Comparison of ENCODE assay signal across 8 mouse cellular contexts in the genomic region with DNA sequence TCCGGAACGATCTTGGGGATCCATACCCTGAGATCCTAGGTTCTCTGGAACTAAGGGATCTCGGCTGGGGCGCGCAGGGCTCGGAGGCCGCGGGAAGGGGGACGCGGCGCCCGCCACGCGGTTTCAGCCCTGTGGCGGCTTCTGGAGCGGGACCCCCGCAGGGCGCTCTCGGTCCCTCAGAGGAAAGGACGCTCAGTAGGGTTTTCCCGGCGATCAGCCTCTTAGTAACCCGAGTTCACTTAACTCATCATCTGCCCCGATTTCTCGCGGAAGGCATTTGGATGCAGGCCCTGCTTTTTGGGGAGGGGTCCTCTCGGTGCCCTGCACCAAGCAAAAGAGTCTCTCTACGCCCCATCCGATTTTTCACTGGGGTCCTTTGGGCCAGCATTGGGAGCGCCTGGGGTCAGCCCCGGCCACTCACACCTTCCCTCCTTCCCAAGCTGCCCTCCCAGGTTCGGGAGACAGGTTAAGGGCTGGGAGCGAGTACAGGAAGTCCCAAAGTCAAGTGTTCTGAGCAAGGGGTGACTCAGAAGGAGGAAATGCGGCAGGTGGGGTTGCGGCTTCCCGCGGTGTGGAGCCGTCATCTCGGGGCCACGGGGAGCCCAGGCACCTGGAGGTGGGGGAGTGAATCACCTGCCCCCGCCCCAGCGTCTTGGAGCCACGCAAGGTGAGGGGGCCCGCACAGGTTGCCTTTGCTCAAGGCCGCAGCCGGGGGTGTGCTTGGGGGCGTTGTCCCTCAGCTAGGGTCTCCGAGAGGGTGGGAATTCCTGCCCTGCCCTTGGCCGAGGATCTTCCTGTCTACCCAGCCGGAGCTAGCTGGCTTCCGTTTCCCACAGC. TPM values are rescaled to one million over a fixed set of nuclear protein-coding genes. Genes with fewer than 3 reads are reported as not detected.
DNase-seq lines count a peak whose midpoint lies in the region; ATAC-seq lines count a peak whose summit lies in the region.

No protein-coding gene starts in this region.

- peaks cover 93% of the 10 kb centered on the region for H3K27me3 ChIP-seq in megakaryocyte, embryonic 14.5 days (replicated peaks)
- peaks cover 23% of the 10 kb centered on the region for H3K27me3 ChIP-seq in embryonic facial prominence, embryonic 15.5 days
- H3K27me3 ChIP-seq in midbrain, embryonic 13.5 days = peaks cover 60% of the 10 kb centered on the region

- H3K4me1 ChIP-seq in megakaryocyte, embryonic 14.5 days = peaks cover 43% of the 10 kb centered on the region
- H3K4me1 ChIP-seq in embryonic facial prominence, embryonic 15.5 days = peaks cover 56% of the 10 kb centered on the region
- H3K4me1 ChIP-seq in midbrain, embryonic 13.5 days (replicated peaks) = peaks cover 48% of the 10 kb centered on the region

- peak; percentile 56 for DNase-seq in kidney, postnatal 10 days
- DNase-seq in retina, postnatal 1 day = no peak
- no peak for DNase-seq in embryo, embryonic 11 days
- DNase-seq in cerebellum, adult 18-20 months = no peak

- H3K9me3 ChIP-seq in megakaryocyte, embryonic 14.5 days = no peaks in the 10 kb centered on the region
- H3K9me3 ChIP-seq in embryonic facial prominence, embryonic 15.5 days (replicated peaks) = no peaks in the 10 kb centered on the region
- H3K9me3 ChIP-seq in midbrain, embryonic 13.5 days = no peaks in the 10 kb centered on the region

- H3K9ac ChIP-seq in embryonic facial prominence, embryonic 15.5 days = peak overlapping the region; percentile 44
- peak overlapping the region; percentile 73 for H3K9ac ChIP-seq in midbrain, embryonic 13.5 days (replicated peaks)

- peak overlapping the region; percentile 61; the same call in 1 of the 2 replicates for H3K27ac ChIP-seq in embryonic facial prominence, embryonic 15.5 days (replicated peaks)
- H3K27ac ChIP-seq in midbrain, embryonic 13.5 days = no peak overlapping the region

- ATAC-seq in megakaryocyte, adult 5-6 weeks (ENCODE audit: poor library complexity, severe bottlenecking) = no peak
- ATAC-seq in embryonic facial prominence, embryonic 15.5 days (ENCODE audit: insufficient number of reproducible peaks, low FRiP score, low TSS enrichment, low read depth) = no peak
- ATAC-seq in midbrain, embryonic 13.5 days = no peak

- peak overlapping the region; percentile 89 for H3K4me3 ChIP-seq in megakaryocyte, embryonic 14.5 days (replicated peaks)
- H3K4me3 ChIP-seq in embryonic facial prominence, embryonic 15.5 days (replicated peaks) = peak overlapping the region; percentile 63
- peak overlapping the region; percentile 69 for H3K4me3 ChIP-seq in midbrain, embryonic 13.5 days (replicated peaks)

- 1% methylated on average over 50 of the region's 51 CpGs for WGBS in embryonic facial prominence, embryonic 15.5 days
- under 1% methylated on average over 51 of the region's 51 CpGs for WGBS in midbrain, embryonic 13.5 days

- no peaks in the 10 kb centered on the region for H3K36me3 ChIP-seq in megakaryocyte, embryonic 14.5 days (replicated peaks; ENCODE audit: low read length)
- H3K36me3 ChIP-seq in embryonic facial prominence, embryonic 15.5 days = no peaks in the 10 kb centered on the region
- H3K36me3 ChIP-seq in midbrain, embryonic 13.5 days = no peaks in the 10 kb centered on the region

- H3K4me2 ChIP-seq in embryonic facial prominence, embryonic 15.5 days (replicated peaks) = peak overlapping the region; percentile 95
- H3K4me2 ChIP-seq in midbrain, embryonic 13.5 days (replicated peaks) = peak overlapping the region; percentile 98

RNA-seq across cellular contexts. Expression of gene Epha2, which starts 0.8 kb away (rescaled TPM):
- polyA plus RNA-seq in megakaryocyte, embryonic 14.5 days (2012; ENCODE audit: insufficient read depth, low replicate concordance) = not detected in 2 replicates
- 1.1 TPM in 2 replicates for total RNA-seq in megakaryocyte, adult 5-6 weeks (2015)
- total RNA-seq in megakaryocyte, adult 5-6 weeks (2017) = 1.3 and 2.1 TPM in 2 replicates
- polyA plus RNA-seq in embryonic facial prominence, embryonic 15.5 days (2015; fragmentation: Nextera tagmentation; extraction: Ambion mirVana) = 7.4 and 7.6 TPM in 2 replicates
- 3.5 and 4.7 TPM in 2 replicates for polyA plus RNA-seq in midbrain, embryonic 13.5 days (2015; fragmentation: Nextera tagmentation; extraction: Ambion mirVana)
